Mouse (Mus musculus) small intestine, adult 2 months (tissue): ENCODE data around the gene Tmem38b. TPM values are rescaled to one million over a fixed set of nuclear protein-coding genes. Genes with fewer than 3 reads are reported as not detected.
A peak's percentile ranks its signal among the peaks of the same experiment; 100 is the strongest.

Source experiments
- H3K27ac ChIP-seq: fragments of 200-500 bp; 2 replicates; pipeline ENCODE4 v1.5.1; 2012; ENCODE audit warnings: low read depth, low read length, control low read depth, inconsistent platforms; ENCODE audit not compliant: insufficient read depth
- H3K27me3 ChIP-seq: fragments of 200-500 bp; 2 replicates; pipeline ENCODE4 v1.6.1; 2012; ENCODE audit warnings: mild to moderate bottlenecking, moderate library complexity, low read length, inconsistent platforms; ENCODE audit not compliant: control insufficient read depth, insufficient read depth
- H3K36me3 ChIP-seq: fragments of 200-500 bp; 2 replicates; pipeline ENCODE4 v1.6.1; 2012; ENCODE audit warnings: mild to moderate bottlenecking, low read length, control low read depth, inconsistent platforms; ENCODE audit not compliant: control insufficient read depth, insufficient read depth
- H3K4me1 ChIP-seq: fragments of 200-500 bp; 2 replicates; pipeline ENCODE4 v1.6.1; 2012; ENCODE audit warnings: low read length, inconsistent platforms, mixed read lengths; ENCODE audit not compliant: control insufficient read depth, insufficient read depth, insufficient read length
- H3K4me3 ChIP-seq: fragments of 200-500 bp; 2 replicates; pipeline ENCODE4 v1.5.1; 2012; ENCODE audit warnings: low read depth, mild to moderate bottlenecking, control low read depth, inconsistent platforms, low read length, moderate library complexity
- CTCF ChIP-seq: fragments of 200-500 bp; IDR thresholded peaks from 2 replicates; pipeline ENCODE4 v1.5.1; 2012; ENCODE audit warnings: low read depth, mild to moderate bottlenecking, control low read depth, inconsistent platforms, low read length, moderate library complexity, mixed read lengths; ENCODE audit not compliant: insufficient replicate concordance, insufficient read length; ENCODE audit errors: extremely low read depth
- POLR2A ChIP-seq: fragments of 200-500 bp; IDR thresholded peaks from 2 replicates; pipeline ENCODE4 v1.6.1; 2012; ENCODE audit warnings: low read depth, mild to moderate bottlenecking, control low read depth, inconsistent platforms, low read length, moderate library complexity
- WGBS: fragments of 180-500 bp; shearing (Covaris S2); methylation state at CpG from one replicate; pipeline ENCODE4 v1.1.7; 2018; 5-methylcytosine and 5-hydroxymethylcytosine counted together
- polyA plus RNA-seq: library from polyadenylated mRNA; depleted of rRNA; stranded (reverse); fragments of >200 nt; gene quantifications from 2 replicates; pipeline ENCODE4 v1.2.3, GENCODE M21; 2012

Gene Tmem38b
- polyA plus RNA-seq, 1 experiment = 0.71 TPM

- Histone ChIP-seq H3K27ac (no peak overlapping the region), H3K27me3 (no peaks in the 10 kb centered on the region), H3K4me1 (no peaks in the 10 kb centered on the region), H3K36me3 (no peaks in the 10 kb centered on the region), H3K4me3 (no peak overlapping the region)
- 25% methylated on average over 5 of the region's 5 CpGs for WGBS
- TF ChIP-seq POLR2A (no peak), CTCF (no peak)
Measured at GRCm38 (mm10) chr4:53818320-53818719, 7.5 kb upstream of the Tmem38b start.

- 18% methylated on average over 6 of the region's 6 CpGs for WGBS
- Histone ChIP-seq H3K36me3 (no peaks in the 10 kb centered on the region), H3K27me3 (no peaks in the 10 kb centered on the region), H3K4me3 (no peak overlapping the region), H3K27ac (no peak overlapping the region), H3K4me1 (no peaks in the 10 kb centered on the region)
- no peak for TF ChIP-seq POLR2A
- TF ChIP-seq CTCF = no peak
Measured at GRCm38 (mm10) chr4:53823697-53824096, 2.1 kb upstream of the Tmem38b start.

- no peak overlapping the region for H3K27ac ChIP-seq
- TF ChIP-seq CTCF (no peak), POLR2A (no peak)
- no peaks in the 10 kb centered on the region for H3K27me3 ChIP-seq
- 32% methylated on average over 4 of the region's 4 CpGs for WGBS
- H3K4me1 ChIP-seq = no peaks in the 10 kb centered on the region
- no peak overlapping the region for H3K4me3 ChIP-seq
- H3K36me3 ChIP-seq = no peaks in the 10 kb centered on the region
Measured at GRCm38 (mm10) chr4:53824831-53825230, 1.0 kb upstream of the Tmem38b start.

GRCm38 (mm10) chr4:53826641-53827248, 900 bp downstream of the Tmem38b start:
- H3K27ac ChIP-seq = no peak overlapping the region
- H3K4me1 ChIP-seq = no peaks in the 10 kb centered on the region
- H3K27me3 ChIP-seq = no peaks in the 10 kb centered on the region
- peak overlapping the region; percentile 86; the same call in 1 of the 2 replicates for H3K4me3 ChIP-seq
- no peaks in the 10 kb centered on the region for H3K36me3 ChIP-seq
- WGBS = 3% methylated on average over 11 of the region's 11 CpGs
- no peak for TF ChIP-seq POLR2A
- TF ChIP-seq CTCF = no peak

GRCm38 (mm10) chr4:53827869-53828268, 2.0 kb downstream of the Tmem38b start:
- H3K36me3 ChIP-seq = no peaks in the 10 kb centered on the region
- no peak for TF ChIP-seq POLR2A
- TF ChIP-seq CTCF = peak; percentile 16; the same call in 1 of the 2 replicates
- WGBS = 86% methylated on average over 5 of the region's 5 CpGs
- no peak overlapping the region for H3K4me3 ChIP-seq
- no peaks in the 10 kb centered on the region for H3K4me1 ChIP-seq
- no peaks in the 10 kb centered on the region for H3K27me3 ChIP-seq
- no peak overlapping the region for H3K27ac ChIP-seq

- Histone ChIP-seq H3K4me3 (no peak overlapping the region), H3K27ac (no peak overlapping the region), H3K27me3 (no peaks in the 10 kb centered on the region), H3K36me3 (no peaks in the 10 kb centered on the region), H3K4me1 (no peaks in the 10 kb centered on the region)
- WGBS = 77% methylated on average over 3 of the region's 3 CpGs
- TF ChIP-seq CTCF (no peak), POLR2A (no peak)
Measured at GRCm38 (mm10) chr4:53828914-53829313, 3.1 kb downstream of the Tmem38b start.

- H3K27me3 ChIP-seq = no peaks in the 10 kb centered on the region
- H3K4me1 ChIP-seq = no peaks in the 10 kb centered on the region
- no peaks in the 10 kb centered on the region for H3K36me3 ChIP-seq
- 95% methylated on average over 4 of the region's 4 CpGs for WGBS
- no peak overlapping the region for H3K4me3 ChIP-seq
- TF ChIP-seq POLR2A = no peak
- no peak for TF ChIP-seq CTCF
- H3K27ac ChIP-seq = no peak overlapping the region
Measured at GRCm38 (mm10) chr4:53830016-53830415, 4.2 kb downstream of the Tmem38b start.

GRCm38 (mm10) chr4:53830579-53830978, 4.7 kb downstream of the Tmem38b start:
- H3K4me3 ChIP-seq = no peak overlapping the region
- no peak for TF ChIP-seq CTCF
- TF ChIP-seq POLR2A = no peak
- no peaks in the 10 kb centered on the region for H3K27me3 ChIP-seq
- no peaks in the 10 kb centered on the region for H3K36me3 ChIP-seq
- no peaks in the 10 kb centered on the region for H3K4me1 ChIP-seq
- WGBS = 89% methylated on average over 2 of the region's 2 CpGs
- no peak overlapping the region for H3K27ac ChIP-seq
